Mouse (Mus musculus): ENCODE results near the gene Elf1.
"Not testable (repeated sequence)": the region's sequence is repeated elsewhere in the genome, so short reads cannot be mapped to it uniquely, and the experiment has no call there.

Gene Elf1

GRCm38 (mm10) chr14:79480624-79481338 is at the start of gene Elf1:
TSS of gene Elf1 (plus strand) at chr14:79481194.
- DNase-seq (ENCODE audit: low read depth, low spot score), result peak; percentile 87

- no peak for DNase-seq (ENCODE audit: low read depth, low spot score)
These were observed 46.9 kb upstream of the Elf1 start for GRCm38 (mm10) chr14:79434068-79434467.

DNA sequence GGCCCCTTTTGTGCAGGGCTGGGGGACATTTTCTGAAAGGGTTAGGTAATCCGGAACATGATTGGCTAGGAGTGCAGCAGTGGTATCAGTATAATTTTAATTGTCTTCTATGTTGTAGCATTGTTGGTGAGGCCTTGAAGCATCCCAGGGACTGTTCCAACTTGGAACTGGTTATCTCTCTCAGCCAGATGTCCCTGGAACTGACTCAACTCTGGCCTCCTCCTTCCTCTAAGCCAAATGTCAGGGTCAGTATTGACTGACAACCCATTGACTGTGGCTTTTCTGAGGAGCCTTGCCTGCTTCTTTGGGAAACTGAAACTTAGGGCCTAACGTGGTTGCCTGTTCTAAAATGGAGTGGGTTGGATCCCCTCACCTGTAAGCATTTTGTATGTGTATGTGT is 40.3 kb upstream of the Elf1 start:
- no peak for DNase-seq (ENCODE audit: low read depth, low spot score)

DNA sequence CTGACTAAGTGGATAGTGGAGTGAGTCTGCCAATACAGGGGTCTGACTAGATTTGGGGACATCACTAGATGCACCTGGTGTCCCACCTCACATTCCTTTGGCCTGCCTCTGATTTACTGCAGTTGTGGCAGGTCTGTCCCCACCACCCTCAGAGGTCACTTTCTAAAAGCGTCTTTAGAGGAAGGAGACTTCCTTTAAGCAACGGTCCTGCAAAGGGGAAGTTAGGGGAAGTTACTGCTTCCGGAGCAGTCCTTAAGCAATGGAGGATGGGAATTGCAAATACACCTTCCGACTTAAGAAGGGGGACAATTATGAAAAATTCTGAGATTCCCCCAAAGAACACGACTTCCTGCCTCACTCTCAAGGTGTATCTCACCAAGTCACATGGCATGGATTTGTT is 39.6 kb upstream of the Elf1 start:
- DNase-seq (ENCODE audit: low read depth, low spot score), result no peak

DNA sequence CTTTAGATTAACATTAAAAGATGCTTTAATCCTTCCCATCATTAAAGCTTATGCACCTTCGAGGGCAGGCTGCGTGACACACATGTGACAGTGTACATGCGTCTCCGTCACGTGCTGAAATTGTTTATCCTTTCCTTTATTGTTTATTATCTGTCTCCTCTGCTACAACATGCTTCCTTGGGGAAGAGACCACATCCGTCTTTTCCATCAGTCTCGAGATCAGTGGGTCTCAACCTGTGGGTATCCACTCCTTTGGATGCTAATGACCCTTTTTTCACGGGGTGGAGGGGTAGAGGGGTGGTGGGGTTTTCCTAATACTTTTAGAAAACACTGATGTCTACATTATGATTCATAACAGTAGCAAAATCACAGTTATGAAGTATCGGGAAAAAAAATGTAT is 36.4 kb upstream of the Elf1 start:
- DNase-seq (ENCODE audit: low read depth, low spot score), result no peak

DNA sequence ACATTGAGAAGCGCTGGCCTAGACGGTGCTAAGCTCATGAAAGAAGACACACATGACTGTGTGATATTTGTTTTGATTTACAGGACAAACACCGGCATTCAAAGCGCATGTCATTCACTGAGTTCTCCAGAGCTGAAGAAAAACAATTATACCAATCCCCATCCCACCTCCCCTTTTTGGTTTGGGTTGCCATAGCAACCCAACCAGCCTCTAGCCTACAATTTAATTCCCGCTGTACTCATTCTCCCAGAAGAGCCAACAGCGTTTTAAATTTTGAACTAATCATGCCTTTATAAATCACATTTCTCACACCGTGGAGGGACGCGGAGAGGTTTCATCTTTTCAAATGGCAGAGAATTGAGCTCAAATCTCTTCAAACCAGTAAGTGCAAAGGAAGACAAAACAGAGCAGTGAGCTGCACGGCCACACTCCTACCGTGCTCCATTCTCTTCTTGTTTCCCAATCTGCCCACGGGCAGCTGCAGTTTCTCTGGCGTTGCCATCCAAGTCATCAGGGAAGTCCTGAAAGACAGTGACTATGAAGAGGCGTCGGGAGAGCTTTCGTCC is 35.9 kb upstream of the Elf1 start:
- DNase-seq (ENCODE audit: low read depth, low spot score), result no peak

DNA sequence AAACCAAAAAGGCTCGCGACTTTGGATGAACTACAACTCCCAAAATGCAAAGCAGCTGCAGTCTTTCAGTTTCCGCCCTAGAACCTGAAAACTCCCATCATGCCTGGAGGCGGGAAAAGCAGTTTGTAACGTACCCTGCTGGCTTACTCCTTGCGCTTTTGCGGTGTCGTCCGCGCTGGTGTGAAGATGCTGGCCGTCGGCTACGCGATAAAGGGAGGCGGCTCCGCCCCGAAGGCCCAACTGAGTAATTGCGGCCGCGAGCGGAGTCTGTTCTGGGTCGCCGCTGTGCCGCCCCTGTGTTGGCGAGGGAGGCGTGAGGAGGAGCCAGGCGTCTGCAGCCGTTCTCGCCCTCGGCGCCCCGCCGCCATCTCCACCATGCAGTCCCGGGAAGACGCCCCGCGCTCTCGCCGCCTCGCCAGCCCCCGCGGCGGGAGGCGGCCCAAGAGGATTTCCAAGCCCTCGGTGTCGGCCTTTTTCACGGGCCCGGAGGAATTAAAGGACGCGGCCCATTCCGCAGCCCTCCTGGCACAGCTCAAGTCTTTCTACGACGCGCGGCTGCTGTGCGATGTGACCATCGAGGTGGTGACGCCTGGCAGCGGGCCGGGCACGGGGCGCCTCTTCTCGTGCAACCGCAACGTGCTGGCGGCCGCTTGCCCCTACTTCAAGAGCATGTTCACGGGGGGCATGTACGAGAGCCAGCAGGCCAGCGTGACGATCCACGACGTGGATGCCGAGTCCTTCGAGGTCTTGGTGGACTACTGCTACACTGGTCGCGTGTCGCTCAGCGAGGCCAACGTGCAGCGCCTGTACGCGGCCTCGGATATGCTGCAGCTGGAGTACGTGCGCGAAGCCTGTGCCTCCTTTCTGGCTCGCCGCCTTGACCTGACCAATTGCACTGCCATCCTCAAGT is 29.1 kb upstream of the Elf1 start, which contains the start of gene Kbtbd6:
Gene Kbtbd6 (plus strand): TSS at position 155 of the 910 bp plus-strand sequence.
- peak; percentile 97 for DNase-seq (ENCODE audit: low read depth, low spot score)

- not testable (repeated sequence) for DNase-seq (ENCODE audit: low read depth, low spot score)
These were observed 28.4 kb upstream of the Elf1 start for GRCm38 (mm10) chr14:79452591-79452934.

GRCm38 (mm10) chr14:79460401-79460800 is 20.6 kb upstream of the Elf1 start:
- DNase-seq (ENCODE audit: low read depth, low spot score), result no peak

- no peak for DNase-seq (ENCODE audit: low read depth, low spot score)
These were observed 20.0 kb upstream of the Elf1 start for GRCm38 (mm10) chr14:79460988-79461387.

GRCm38 (mm10) chr14:79465623-79466022 is 15.4 kb upstream of the Elf1 start:
- DNase-seq (ENCODE audit: low read depth, low spot score), result no peak

GRCm38 (mm10) chr14:79467621-79468020 is 13.4 kb upstream of the Elf1 start:
- peak; percentile 51 for DNase-seq (ENCODE audit: low read depth, low spot score)

DNA sequence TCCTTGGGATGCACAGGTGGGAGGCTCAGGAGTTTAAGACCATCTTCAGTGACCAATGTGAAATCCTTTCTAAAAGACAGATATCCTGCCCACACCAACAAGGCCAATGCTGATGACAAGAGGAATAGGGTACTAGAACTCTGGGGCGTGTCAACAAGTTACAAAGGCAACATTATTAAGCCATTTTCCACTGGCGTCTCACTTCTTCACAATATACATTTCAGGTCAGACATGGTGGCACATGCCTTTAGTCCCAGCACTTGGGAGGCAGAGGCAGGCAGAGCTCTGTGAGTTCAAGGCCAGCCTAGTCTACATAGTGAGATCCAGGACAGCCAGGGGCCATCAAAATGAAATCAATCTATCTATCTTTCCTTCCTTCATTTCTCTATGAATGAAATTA is 7.6 kb upstream of the Elf1 start:
- DNase-seq (ENCODE audit: low read depth, low spot score), result no peak

DNA sequence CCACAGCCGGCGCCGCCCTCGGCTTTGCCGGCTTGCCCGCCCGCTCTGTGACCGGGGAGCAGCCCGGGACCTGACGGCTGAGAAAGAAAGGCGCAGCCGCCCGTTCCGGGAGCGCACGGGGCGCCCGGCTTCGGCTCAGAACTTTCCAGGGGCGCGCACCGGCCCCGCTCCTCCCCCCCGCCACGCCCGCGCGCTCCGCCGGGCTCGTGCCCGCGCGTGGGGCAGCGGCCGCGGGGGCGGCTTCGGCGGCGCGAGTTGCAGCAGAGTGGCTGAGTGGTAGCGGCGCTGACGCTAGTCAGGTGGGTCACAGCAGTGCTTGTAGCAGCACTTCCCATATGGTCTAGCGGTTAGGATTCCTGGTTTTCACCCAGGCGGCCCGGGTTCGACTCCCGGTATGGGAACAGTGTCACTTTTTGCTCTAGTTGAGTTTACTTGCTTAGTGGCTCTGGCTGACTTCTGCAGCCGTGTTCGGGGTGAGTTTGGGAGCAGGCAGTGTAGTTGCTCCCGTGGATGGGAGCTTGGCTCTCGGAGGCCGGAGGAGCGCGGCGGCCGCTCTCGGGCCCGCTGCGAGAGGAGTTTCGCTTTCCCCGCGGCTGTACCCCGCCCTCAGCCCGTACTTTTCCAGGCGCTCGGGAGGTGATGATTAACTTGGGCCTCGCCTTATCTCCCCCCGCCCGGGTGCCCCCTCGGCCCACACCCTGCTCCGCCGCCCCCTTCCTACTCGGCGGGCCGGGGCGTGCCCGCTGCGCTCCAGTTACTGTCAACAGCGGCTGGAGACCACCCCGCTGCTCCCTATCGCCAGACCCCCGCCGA is 551 bp downstream of the Elf1 start, which contains the start of gene Wbp4:
Gene Wbp4 (minus strand): TSS at position 182 of the 813 bp plus-strand sequence.
- peak; percentile 95 for DNase-seq (ENCODE audit: low read depth, low spot score)

GRCm38 (mm10) chr14:79482251-79482661 is 1.3 kb downstream of the Elf1 start:
- peak; percentile 52 for DNase-seq (ENCODE audit: low read depth, low spot score)

GRCm38 (mm10) chr14:79482747-79483355 is 1.9 kb downstream of the Elf1 start:
- DNase-seq (ENCODE audit: low read depth, low spot score), result no peak

DNA sequence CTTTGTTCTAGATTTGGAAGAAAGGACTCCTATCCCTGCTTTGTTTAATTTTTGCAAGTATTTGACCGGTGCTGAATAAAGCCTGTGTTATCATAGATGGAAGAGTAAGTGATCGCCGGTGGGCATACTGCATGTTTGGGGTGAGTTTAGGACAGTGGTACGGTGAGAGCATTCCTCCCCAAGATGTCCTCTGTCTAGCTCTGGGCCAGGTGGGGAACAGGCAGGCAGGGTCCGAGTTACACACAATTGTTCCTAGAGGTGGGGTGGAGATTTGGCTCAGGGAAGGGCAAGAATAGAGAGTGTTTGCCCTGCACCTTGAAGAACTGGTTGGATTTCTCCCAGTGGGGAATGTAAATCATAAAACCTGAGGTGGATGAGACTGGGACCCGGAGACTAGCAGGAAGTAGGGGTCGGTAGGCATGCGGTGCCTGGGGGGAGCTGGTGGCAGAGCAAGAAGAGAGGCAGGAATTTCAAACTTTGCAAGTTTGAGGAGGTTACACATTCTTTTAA is 2.7 kb downstream of the Elf1 start:
- no peak for DNase-seq (ENCODE audit: low read depth, low spot score)

DNA sequence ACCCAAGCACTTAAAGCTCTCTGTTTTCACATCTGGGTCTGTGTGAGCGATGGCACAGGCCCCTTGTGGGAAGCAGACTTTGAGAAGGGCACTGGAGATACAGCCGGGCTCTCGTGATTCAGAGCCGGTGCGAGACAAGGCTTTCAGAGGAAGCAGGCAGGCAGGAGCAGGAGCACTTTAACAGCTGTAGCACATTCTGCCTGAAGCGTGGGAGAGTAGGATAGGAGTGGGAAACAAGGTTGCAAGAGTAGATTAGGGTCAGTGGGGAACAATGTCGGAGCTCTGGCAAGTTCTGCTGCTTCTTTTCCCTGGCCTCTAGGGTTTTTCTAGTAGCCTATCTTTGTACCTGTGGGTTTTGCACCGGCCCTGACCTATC is 5.6 kb downstream of the Elf1 start:
- no peak for DNase-seq (ENCODE audit: low read depth, low spot score)

DNA sequence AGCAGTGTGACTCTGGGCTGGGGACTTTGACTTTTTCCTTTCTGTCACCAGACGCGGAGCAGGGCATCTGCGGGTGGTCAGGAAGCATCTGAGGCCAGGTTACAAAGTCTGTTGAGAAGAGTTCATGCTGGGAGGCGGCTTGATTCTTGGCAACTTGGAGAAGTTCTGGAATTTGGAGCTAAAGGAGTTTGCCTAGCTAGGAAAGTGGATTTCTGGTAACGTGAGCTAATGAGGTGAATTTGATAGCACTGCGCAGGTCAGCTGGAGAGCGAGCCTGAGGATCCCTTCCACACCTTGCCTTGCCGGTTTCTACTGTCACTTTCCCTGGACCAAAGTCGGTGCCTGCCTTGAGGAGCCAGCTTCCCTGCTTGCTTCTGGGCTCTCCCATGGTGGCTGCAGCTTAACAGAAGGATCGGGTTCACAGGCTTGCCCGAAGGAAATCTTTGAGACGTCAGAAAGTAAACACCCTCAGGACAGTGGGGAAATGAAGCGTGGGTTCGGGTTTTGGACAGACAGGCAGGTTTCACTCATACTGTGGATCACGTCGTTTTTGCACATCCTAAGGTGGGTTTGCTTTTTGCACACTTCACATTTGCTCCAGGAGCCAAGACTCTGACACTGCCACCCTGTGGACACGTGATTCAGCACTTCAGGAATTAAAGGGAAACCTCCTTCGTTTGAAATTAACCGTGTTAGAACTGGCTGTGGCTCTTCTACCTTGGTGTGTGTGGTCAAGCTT is 6.2 kb downstream of the Elf1 start:
- DNase-seq (ENCODE audit: low read depth, low spot score), result peak; percentile 60

- no peak for DNase-seq (ENCODE audit: low read depth, low spot score)
These were observed 7.5 kb downstream of the Elf1 start for GRCm38 (mm10) chr14:79488531-79488930.
